8 mouse cellular contexts compared by ENCODE assay signal in the genomic region with DNA sequence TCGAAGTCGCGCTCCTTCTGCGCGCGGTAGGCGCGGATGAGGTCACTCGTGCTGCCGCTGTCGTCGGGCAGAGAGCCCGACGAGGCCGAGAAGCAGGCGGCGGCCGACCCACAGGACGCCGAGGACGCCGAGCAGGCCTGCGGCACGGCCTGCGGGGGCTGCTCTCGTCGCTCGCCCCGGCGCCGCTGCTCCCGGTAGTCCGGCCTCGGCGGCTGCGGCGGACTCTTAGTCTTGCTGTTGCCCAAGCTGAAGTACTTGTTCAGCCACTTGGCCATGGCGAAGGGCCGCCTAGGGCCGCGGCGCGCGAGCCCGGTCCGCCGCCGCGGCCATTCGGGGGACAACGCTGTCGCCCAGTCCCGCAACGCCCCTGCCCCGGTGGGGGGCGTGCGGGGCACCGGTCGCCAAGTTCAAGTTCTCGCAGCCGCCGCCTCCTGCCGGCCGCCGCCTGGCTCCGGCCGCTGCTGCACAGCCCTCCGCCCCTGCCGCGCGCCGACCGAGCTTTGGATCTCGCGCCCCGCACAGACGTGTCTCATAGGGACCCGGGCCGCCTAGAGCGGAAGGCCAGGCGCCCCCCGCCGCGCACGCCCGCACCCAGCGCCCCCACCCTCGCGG. TPM values are rescaled to one million over a fixed set of nuclear protein-coding genes. Genes with fewer than 3 reads are reported as not detected.
DNase-seq lines count a peak whose midpoint lies in the region; ATAC-seq lines count a peak whose summit lies in the region.

No protein-coding gene starts in this region.

- peak overlapping the region; percentile 71 for H3K4me3 ChIP-seq in intestine, embryonic 15.5 days (replicated peaks)
- peak overlapping the region; percentile 82 for H3K4me3 ChIP-seq in lung, embryonic 15.5 days

- H3K27me3 ChIP-seq in intestine, embryonic 15.5 days (replicated peaks): no peaks in the 10 kb centered on the region
- no peaks in the 10 kb centered on the region for H3K27me3 ChIP-seq in lung, embryonic 15.5 days

- H3K4me1 ChIP-seq in intestine, embryonic 15.5 days (replicated peaks): peaks cover 35% of the 10 kb centered on the region
- peaks cover 33% of the 10 kb centered on the region for H3K4me1 ChIP-seq in lung, embryonic 15.5 days

- H3K9me3 ChIP-seq in intestine, embryonic 15.5 days: no peaks in the 10 kb centered on the region
- H3K9me3 ChIP-seq in lung, embryonic 15.5 days: no peaks in the 10 kb centered on the region

- ATAC-seq in intestine, embryonic 15.5 days: peak; percentile 60; the same call in 1 of the 2 replicates
- ATAC-seq in lung, embryonic 15.5 days (ENCODE audit: borderline replicate concordance, extremely low read depth, low FRiP score, low TSS enrichment): peak; percentile 64

- 0 out of 2 replicates have a peak, but pooled peaks cover 4% of the 10 kb centered on the region for H3K36me3 ChIP-seq in intestine, embryonic 15.5 days
- H3K36me3 ChIP-seq in lung, embryonic 15.5 days: no peaks in the 10 kb centered on the region

- peak overlapping the region; percentile 93 for H3K27ac ChIP-seq in intestine, embryonic 15.5 days
- H3K27ac ChIP-seq in lung, embryonic 15.5 days: peak overlapping the region; percentile 99

- under 1% methylated on average over 88 of the region's 89 CpGs for WGBS in intestine, embryonic 15.5 days
- WGBS in lung, embryonic 15.5 days: under 1% methylated on average over 84 of the region's 89 CpGs

- H3K4me2 ChIP-seq in intestine, embryonic 15.5 days (replicated peaks): peak overlapping the region; percentile 98
- peak overlapping the region; percentile 98 for H3K4me2 ChIP-seq in lung, embryonic 15.5 days

- peak; percentile 37 for DNase-seq in spleen, adult 12 weeks (ENCODE audit: low spot score)
- DNase-seq in spleen, adult 18-20 months: no peak
- DNase-seq in adrenal gland, postnatal 25 days: peak; percentile 54
- peak; percentile 61 for DNase-seq in gastrocnemius, postnatal 10 days
- DNase-seq in spleen, postnatal 10 days (ENCODE audit: low spot score in 2 of 2): peak; percentile 54 to 73
- no peak for DNase-seq in thymus, adult 18-20 months

- H3K9ac ChIP-seq in intestine, embryonic 15.5 days: peak overlapping the region; percentile 92
- peak overlapping the region; percentile 87 for H3K9ac ChIP-seq in lung, embryonic 15.5 days

RNA-seq across cellular contexts. Expression of a gene that starts 2.2 kb away (rescaled TPM):
- 88.4 and 94.4 TPM in 2 replicates for total RNA-seq in adrenal gland, postnatal 25 days (2021)
- 10 to 100 TPM in 1 of 2 experiments, 1 to 10 TPM in 1; 9.3 to 12.5 TPM for total RNA-seq in gastrocnemius, postnatal 10 days (2021)
- 4.0 and 4.8 TPM in 2 replicates for polyA plus RNA-seq in intestine, embryonic 15.5 days (2015; fragmentation: Nextera tagmentation; extraction: Ambion mirVana)
- polyA plus RNA-seq in lung, embryonic 15.5 days (2015; fragmentation: Nextera tagmentation; extraction: Ambion mirVana): 11.4 and 13.5 TPM in 2 replicates

Comparison
In these comparisons a context has a peak if more than half of its experiments do, and no peak if none do; other contexts are left out.
1. DNase-seq: peak in spleen, adult 12 weeks (single experiment), adrenal gland, postnatal 25 days (single experiment), gastrocnemius, postnatal 10 days (single experiment) and spleen, postnatal 10 days (2 of 2); none in spleen, adult 18-20 months (0 of 2) and thymus, adult 18-20 months (0 of 2).